Mouse (Mus musculus) ES-E14 (cell line): ENCODE results near the gene Selenow. TPM values are rescaled to one million over a fixed set of nuclear protein-coding genes. Genes with fewer than 3 reads are reported as not detected.
A peak's percentile ranks its signal among the peaks of the same experiment; 100 is the strongest.

Experiments used
- DNase-seq: peaks from one replicate; pipeline ENCODE4 v3.0.0-alpha.2; 2013; ENCODE audit warnings: low read depth, low spot score
- H3K27ac ChIP-seq: 2 replicates; pipeline ENCODE4 v1.5.1; 2012; ENCODE audit warnings: low read depth, mild to moderate bottlenecking, low read length, moderate library complexity, mixed read lengths; ENCODE audit not compliant: poor library complexity, insufficient read depth, severe bottlenecking
- H3K36me3 ChIP-seq: 2 replicates; pipeline ENCODE4 v1.6.1; 2012; ENCODE audit warnings: mild to moderate bottlenecking, low read length, moderate library complexity, mixed read lengths; ENCODE audit not compliant: control insufficient read depth, poor library complexity, insufficient read depth, severe bottlenecking
- H3K4me1 ChIP-seq, 2 experiments: fragments of 150-350 bp in 1 of 2; sonication (generic) in 1 of 2; 2 replicates each; pipeline ENCODE4 v1.6.1; 2012; ENCODE audit warnings: low read length in 2 of 2, mild to moderate bottlenecking in 1 of 2, mixed read lengths in 1 of 2; ENCODE audit not compliant: control insufficient read depth in 2 of 2, insufficient read depth in 2 of 2, poor library complexity in 1 of 2
- H3K4me3 ChIP-seq, 2 experiments: fragments of 150-350 bp in 1 of 2; sonication (generic) in 1 of 2; 2 replicates each; pipeline ENCODE4 v1.5.1; 2012; ENCODE audit warnings: low read length in 2 of 2, low read depth in 1 of 2, mild to moderate bottlenecking in 1 of 2, mixed read lengths in 1 of 2; ENCODE audit not compliant: insufficient read depth in 1 of 2, poor library complexity in 1 of 2, severe bottlenecking in 1 of 2
- H3K9ac ChIP-seq: 2 replicates; pipeline ENCODE4 v1.6.1; 2012; ENCODE audit warnings: low read depth, mild to moderate bottlenecking, low read length, mixed read lengths; ENCODE audit not compliant: poor library complexity, insufficient read depth, severe bottlenecking
- H3K9me3 ChIP-seq: fragments of 150-350 bp; sonication (generic); 2 replicates; pipeline ENCODE4 v1.6.1; 2012; ENCODE audit warnings: low read depth, mild to moderate bottlenecking, low read length; ENCODE audit not compliant: control insufficient read depth, insufficient read depth
- CHD2 ChIP-seq: IDR thresholded peaks from 2 replicates; pipeline ENCODE4 v1.6.1; 2014; ENCODE audit warnings: mild to moderate bottlenecking, low read depth, low read length, inconsistent platforms
- HCFC1 ChIP-seq: IDR thresholded peaks from 2 replicates; pipeline ENCODE4 v1.6.1; 2012; ENCODE audit warnings: low read length, inconsistent platforms, borderline replicate concordance; ENCODE audit not compliant: insufficient read depth
- MAFK ChIP-seq: IDR thresholded peaks from 2 replicates; pipeline ENCODE4 v1.6.1; 2014; ENCODE audit warnings: mild to moderate bottlenecking, low read depth, low read length, inconsistent platforms; ENCODE audit not compliant: insufficient read depth
- ZC3H11A ChIP-seq: IDR thresholded peaks from 2 replicates; pipeline ENCODE4 v1.6.1; 2012; ENCODE audit warnings: low read depth, mild to moderate bottlenecking, inconsistent platforms, low read length, borderline replicate concordance
- ZNF384 ChIP-seq: IDR thresholded peaks from 2 replicates; pipeline ENCODE4 v1.6.1; 2012; ENCODE audit warnings: low read depth, low read length, inconsistent platforms
- in situ Hi-C, 2 experiments: fragments of 600-800 bp; cut with MboI; formaldehyde crosslinking; loops; one replicate each; pipeline ENCODE4 v1.15.1; 2025; ENCODE audit warnings: low sequenced_read_pairs in 2 of 2, inconsistent platforms in 1 of 2; ENCODE audit not compliant: unreplicated experiment in 2 of 2
- total RNA-seq: library from RNA; depleted of rRNA; stranded (reverse); fragments of 300-350 nt; gene quantifications from 2 replicates; pipeline ENCODE4 v1.2.3, GENCODE M21; 2012

Gene Selenow
- total RNA-seq, 1 experiment = 54.0 TPM

DNA sequence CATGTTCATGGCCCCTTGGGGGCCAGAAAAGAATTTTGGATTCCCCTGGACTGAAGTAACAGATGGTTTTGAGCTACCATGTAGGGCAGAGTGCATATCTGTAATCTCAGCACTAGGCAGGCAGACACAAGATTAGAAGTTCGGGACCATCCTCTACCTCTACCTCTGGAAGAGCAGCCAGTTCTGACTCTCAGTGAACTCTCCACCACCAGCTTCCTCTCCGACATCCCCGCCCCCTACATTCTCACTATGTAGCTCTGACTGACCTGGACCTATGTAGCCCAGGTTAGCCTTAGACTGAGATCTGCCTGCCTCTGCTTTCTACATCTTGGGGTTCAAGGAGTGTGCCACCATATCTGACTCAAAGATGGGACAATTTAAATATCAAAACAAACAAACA is 44.3 kb upstream of the Selenow start:
- no peaks in the 10 kb centered on the region for H3K36me3 ChIP-seq
- no peak overlapping the region for H3K4me3 ChIP-seq
- H3K27ac ChIP-seq = no peak overlapping the region
- no peak for DNase-seq
- no peak for TF ChIP-seq ZC3H11A
- peaks cover 0 to 20% of the 10 kb centered on the region in 2 experiments; a peak in 2 of 4 replicates for H3K4me1 ChIP-seq
- in situ Hi-C loops = loop anchor here in 1 of 2 experiments (25.0 kb wide), 2 partner anchors 171 to 296 kb away; partner anchors contain the start of genes C5ar1, Inafm1 and Slc8a2
- no peaks in the 10 kb centered on the region for H3K9me3 ChIP-seq
- H3K9ac ChIP-seq = no peak overlapping the region

DNA sequence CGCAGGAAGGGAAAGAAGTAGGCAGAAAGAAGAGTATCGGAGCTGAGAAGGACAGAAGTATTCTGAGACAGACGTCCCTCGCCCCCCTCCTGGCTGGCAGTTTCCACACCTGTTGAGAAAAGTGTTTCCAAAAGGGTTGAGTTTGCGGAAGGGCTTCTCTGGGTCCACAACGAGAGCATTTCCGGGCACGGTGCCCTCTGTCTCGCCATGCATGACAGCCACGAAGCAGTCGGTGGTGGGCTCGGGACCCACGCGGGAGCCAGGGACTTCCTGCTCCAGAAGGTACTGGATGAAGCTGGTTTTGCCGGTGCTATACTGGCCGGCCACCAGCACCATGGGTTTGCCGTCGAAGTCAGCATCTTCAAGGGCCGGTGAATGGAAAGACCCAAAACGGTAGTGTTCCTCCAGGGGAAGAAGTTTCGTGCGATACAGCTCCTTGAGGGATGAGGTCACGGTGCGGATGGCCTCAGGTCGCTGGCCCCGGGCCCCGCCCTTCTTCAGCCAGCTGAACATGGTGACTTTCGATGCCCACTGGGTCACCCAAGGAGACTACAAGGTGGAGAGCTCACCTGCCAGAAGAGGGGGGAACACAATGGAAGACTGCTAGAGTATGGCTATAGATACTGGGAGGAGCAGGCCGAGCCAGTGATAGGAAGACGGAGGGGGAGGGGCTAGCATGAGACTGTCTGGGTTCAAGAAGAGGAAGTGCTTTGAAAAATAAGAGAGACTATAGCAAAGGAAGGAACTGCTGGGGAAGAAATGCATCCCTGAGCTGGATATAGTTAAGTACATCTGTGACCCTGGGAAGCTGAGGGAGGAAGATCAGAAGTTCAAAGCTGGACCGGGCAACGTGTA is 41.8 kb upstream of the Selenow start:
- no peak overlapping the region for H3K27ac ChIP-seq
- no peak for DNase-seq
- peaks cover 0 to 18% of the 10 kb centered on the region in 2 experiments; a peak in 2 of 4 replicates for H3K4me1 ChIP-seq

DNA sequence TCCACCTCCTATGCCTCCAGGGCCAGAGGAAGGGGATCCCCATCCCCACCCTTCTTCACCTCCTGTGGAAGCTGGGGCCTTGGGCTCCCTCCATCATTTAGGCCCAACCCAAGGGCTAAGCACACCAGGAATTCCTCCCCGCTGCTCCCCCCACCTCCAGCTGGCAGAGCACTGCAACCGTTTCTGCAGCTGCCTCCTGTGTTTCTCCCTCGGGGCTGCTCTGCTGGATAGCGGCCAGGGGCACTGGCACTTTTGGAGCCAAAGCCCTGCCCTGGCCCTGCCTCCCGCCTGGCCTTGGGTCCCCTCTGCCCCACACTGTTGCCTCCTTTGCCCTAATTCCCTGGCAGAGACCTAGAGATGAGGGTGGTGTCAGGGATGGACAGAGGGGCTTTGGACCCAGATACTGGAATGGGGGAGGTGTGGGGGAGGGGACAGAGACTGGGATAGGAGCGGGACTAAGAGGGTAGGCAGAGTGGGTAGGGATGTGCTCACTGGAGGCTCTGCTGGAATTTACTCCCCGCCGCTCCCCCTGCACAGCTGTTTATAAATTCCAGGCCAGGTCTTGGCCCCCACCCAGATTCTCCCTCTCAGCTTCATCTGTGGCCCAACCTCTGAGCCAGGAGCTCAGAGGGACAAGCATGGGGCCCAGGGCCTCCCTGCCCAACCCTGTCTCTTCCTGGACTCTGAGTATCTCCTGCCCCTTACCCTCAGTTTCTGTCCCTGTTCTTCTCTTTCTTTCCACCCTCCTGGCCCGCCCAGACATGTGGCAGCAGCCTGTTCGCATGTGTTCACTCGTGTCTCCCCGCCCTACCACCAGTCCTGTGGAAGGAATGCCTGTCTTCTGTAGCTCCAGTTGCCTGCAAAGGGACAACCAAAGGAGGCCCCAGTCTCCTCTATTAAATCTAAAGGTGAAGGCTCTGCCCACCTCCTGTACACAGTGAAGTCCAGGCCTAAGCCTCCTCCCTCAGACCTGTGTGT is 40.4 kb upstream of the Selenow start:
- Histone ChIP-seq H3K4me1 (peaks cover 0 to 18% of the 10 kb centered on the region in 2 experiments; a peak in 2 of 4 replicates), H3K9ac (no peak overlapping the region), H3K27ac (no peak overlapping the region), H3K9me3 (no peaks in the 10 kb centered on the region), H3K36me3 (no peaks in the 10 kb centered on the region), H3K4me3 (no peak overlapping the region; a peak in 1 of 4 replicates)
- in situ Hi-C loops = loop anchor here in 1 of 2 experiments (25.0 kb wide), 2 partner anchors 175 to 300 kb away; partner anchors contain the start of genes C5ar1, Inafm1 and Slc8a2
- no peak for DNase-seq
- TF ChIP-seq HCFC1 (peak; percentile 27; the same call in 1 of the 2 replicates), ZC3H11A (no peak), ZNF384 (no peak), CHD2 (0 out of 2 replicates have a peak, but pooled peaks have one; percentile 31), MAFK (no peak)

More for the DNA sequence above, 41.8 kb upstream of the Selenow start:
- H3K36me3 ChIP-seq = no peaks in the 10 kb centered on the region
- H3K9me3 ChIP-seq = no peaks in the 10 kb centered on the region
- TF ChIP-seq ZNF384 (no peak), ZC3H11A (no peak), MAFK (no peak), CHD2 (no peak), HCFC1 (no peak)
- H3K4me3 ChIP-seq = no peak overlapping the region
- H3K9ac ChIP-seq = no peak overlapping the region
- in situ Hi-C loops = loop anchor here in 1 of 2 experiments (25.0 kb wide), 2 partner anchors 173 to 298 kb away; partner anchors contain the start of genes C5ar1, Inafm1 and Slc8a2

DNA sequence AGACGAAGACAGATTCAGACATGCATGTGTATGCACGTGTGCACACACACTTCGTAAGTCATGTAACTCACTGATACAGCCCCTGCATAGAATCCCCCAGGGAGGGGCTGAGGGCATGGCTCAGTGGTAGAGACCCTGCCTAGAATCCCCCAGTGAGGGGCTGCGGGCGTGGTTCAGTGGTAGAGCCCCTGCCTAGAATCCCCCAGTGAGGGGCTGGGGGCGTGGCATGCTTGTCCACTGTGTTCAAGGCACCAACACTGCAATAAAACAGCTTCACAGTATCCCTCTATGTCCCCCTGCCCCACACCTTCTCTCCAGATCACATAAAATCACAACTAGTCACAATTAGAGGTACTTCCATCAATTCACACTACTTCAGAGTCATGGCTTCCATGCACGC is 39.6 kb upstream of the Selenow start:
- no peaks in the 10 kb centered on the region for H3K36me3 ChIP-seq
- no peaks in the 10 kb centered on the region for H3K9me3 ChIP-seq
- H3K27ac ChIP-seq = no peak overlapping the region
- TF ChIP-seq MAFK = no peak
- no peak for TF ChIP-seq ZC3H11A
- no peak for TF ChIP-seq HCFC1
- no peak for DNase-seq
- in situ Hi-C loops = loop anchor here in 1 of 2 experiments (25.0 kb wide), 2 partner anchors 176 to 301 kb away; partner anchors contain the start of genes C5ar1, Inafm1 and Slc8a2
- H3K4me1 ChIP-seq = peaks cover 0 to 18% of the 10 kb centered on the region in 2 experiments; a peak in 2 of 4 replicates
- H3K9ac ChIP-seq = no peak overlapping the region
- no peak overlapping the region for H3K4me3 ChIP-seq
